Mouse (Mus musculus): ENCODE data around the gene Cbs.

- TF ChIP-seq CTCF (IDR thresholded peaks at IDR 0.05; ENCODE audit: low read depth, low read length) (no peak), POLR2A (IDR thresholded peaks at IDR 0.05; ENCODE audit: extremely low read depth, insufficient read depth, low read length) (no peak)
Measured at GRCm38 (mm10) chr17:31670163-31670562, 33.1 kb upstream of the Cbs start.
